Mouse (Mus musculus): ENCODE measurements around the gene Ryr2. TPM values are rescaled to one million over a fixed set of nuclear protein-coding genes. Genes with fewer than 3 reads are reported as not detected.
A peak's percentile ranks its signal among the peaks of the same experiment; 100 is the strongest.

Gene Ryr2
- total RNA-seq, 2 experiments from 2014 or later, result not detected

- no peak for ATAC-seq (replicated peaks; ENCODE audit: low FRiP score, poor library complexity, severe bottlenecking)
These were observed 10.3 kb downstream of the Ryr2 start for GRCm38 (mm10) chr13:12096382-12096932.

GRCm38 (mm10) chr13:12094569-12094968, 12.2 kb downstream of the Ryr2 start:
- ATAC-seq (replicated peaks; ENCODE audit: low FRiP score, poor library complexity, severe bottlenecking), result no peak

- no peak for ATAC-seq (replicated peaks; ENCODE audit: low FRiP score, poor library complexity, severe bottlenecking)
These were observed 13.6 kb downstream of the Ryr2 start for GRCm38 (mm10) chr13:12093146-12093545.

- ATAC-seq (replicated peaks; ENCODE audit: low FRiP score, poor library complexity, severe bottlenecking), result no peak
These were observed 14.2 kb downstream of the Ryr2 start for GRCm38 (mm10) chr13:12092379-12093107.

DNA sequence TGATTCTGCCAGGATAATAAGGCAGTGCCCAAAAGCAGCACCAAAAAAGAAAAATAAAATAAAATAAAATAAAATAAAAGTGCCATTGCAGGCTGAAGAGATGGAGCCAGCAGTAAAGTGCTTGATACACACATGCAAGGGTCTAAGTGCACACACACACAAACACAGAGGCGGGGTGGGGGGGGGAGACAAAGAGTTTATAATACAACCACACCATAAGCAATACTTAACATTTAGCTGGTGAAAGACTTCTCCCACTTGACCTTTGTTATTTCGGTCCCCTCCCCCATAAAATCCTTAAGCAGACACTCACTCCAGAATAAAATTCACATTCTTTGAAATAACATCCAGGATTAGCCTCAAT, 22.7 kb downstream of the Ryr2 start:
- no peak for ATAC-seq (replicated peaks; ENCODE audit: low FRiP score, poor library complexity, severe bottlenecking)

GRCm38 (mm10) chr13:12083443-12084111, 23.2 kb downstream of the Ryr2 start:
- ATAC-seq (replicated peaks; ENCODE audit: low FRiP score, poor library complexity, severe bottlenecking), result no peak

GRCm38 (mm10) chr13:12080590-12080989, 26.2 kb downstream of the Ryr2 start:
- no peak for ATAC-seq (replicated peaks; ENCODE audit: low FRiP score, poor library complexity, severe bottlenecking)

DNA sequence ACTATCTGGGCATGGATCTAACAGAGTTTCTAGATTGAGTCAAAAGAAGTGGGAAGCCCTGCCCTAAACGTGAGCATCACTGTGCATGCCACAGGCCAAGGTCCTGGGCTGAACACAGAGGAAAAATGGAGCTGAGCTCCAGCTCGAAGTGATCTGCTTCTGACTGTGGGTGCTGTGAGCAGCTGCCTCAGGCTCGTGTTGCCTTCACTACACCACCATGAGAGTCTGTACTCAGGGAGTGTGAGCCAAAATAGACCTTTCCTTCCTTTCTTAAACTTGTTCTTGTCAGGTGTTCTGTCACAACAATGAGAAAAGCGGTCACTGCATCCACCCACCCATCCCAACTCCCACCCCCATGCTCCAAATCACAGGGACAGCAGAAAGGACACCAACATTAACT, 27.2 kb downstream of the Ryr2 start:
- ATAC-seq (replicated peaks; ENCODE audit: low FRiP score, poor library complexity, severe bottlenecking), result no peak

GRCm38 (mm10) chr13:12074897-12075296, 31.8 kb downstream of the Ryr2 start:
- no peak for ATAC-seq (replicated peaks; ENCODE audit: low FRiP score, poor library complexity, severe bottlenecking)

GRCm38 (mm10) chr13:12072571-12072970, 34.2 kb downstream of the Ryr2 start:
- ATAC-seq (replicated peaks; ENCODE audit: low FRiP score, poor library complexity, severe bottlenecking), result no peak

GRCm38 (mm10) chr13:12072112-12072511, 34.6 kb downstream of the Ryr2 start:
- no peak for ATAC-seq (replicated peaks; ENCODE audit: low FRiP score, poor library complexity, severe bottlenecking)

DNA sequence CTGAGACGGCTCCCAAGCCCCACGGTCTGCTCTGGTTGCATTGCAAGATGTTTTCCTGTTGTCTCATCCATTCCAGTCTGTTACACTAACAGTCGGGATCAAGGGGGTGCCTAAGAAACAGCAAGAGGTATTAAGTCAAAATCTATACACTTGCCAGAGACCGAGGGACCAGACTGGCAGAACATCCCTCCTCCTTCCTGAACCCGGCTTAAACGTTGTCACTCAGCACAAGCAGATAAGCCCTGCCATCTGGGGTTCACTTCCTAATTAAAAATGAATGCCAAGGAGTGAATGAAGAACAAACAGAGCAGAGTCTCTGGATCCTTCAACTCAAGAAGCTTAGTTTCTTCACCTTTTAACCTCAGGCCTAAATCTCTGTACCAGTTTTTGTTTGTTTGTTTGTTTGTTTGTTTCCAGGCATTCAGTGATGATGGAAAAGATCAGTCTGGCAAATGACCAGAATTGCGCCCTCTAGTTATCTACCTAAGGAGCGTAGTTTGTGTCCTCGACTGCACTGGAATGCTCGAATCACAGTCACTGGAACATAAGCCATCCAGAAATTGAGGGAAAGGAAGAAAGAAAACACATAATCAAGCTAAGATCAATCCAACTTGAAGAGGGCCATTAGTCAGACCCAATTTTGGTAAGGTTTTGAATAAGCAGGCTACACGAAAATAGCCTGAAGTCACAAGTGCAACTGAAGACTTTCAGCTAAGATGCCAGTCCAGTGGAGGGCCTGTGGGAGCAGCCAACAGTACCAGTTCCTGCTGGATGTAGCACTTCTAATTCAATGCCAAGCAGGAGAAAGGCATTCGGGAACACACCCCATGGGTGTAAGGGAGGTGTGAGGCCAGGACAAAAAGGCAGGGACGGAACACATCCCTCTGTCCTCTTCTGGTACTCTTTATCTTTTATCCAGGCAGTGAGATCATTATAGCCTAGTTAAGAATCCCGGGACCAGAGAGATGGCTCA, 36.3 kb downstream of the Ryr2 start:
- ATAC-seq (replicated peaks; ENCODE audit: low FRiP score, poor library complexity, severe bottlenecking), result no peak

- ATAC-seq (replicated peaks; ENCODE audit: low FRiP score, poor library complexity, severe bottlenecking), result no peak
These were observed 42.2 kb downstream of the Ryr2 start for GRCm38 (mm10) chr13:12064576-12064975.

DNA sequence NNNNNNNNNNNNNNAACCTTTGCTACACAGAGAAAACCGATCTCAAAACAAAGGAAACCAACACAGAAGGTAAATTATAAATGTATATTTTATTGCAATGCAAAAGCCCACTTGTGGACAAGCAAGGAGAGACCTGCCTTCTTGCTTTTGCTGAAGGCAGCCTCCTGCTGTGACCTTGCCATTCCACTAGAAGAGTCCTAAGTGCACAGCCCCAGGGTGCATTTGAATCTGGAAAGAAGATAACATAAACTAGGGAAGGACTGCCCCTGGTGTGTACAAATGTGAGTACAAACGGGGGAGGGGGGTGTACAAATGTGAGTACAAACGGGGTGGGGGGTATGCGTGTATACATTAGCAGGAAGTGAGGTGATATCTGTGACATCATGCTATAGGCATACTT, 43.2 kb downstream of the Ryr2 start:
- ATAC-seq (replicated peaks; ENCODE audit: low FRiP score, poor library complexity, severe bottlenecking), result no peak

- ATAC-seq (replicated peaks; ENCODE audit: low FRiP score, poor library complexity, severe bottlenecking), result 0 out of 2 replicates have a peak, but pooled peaks have one; percentile 19
These were observed 49.4 kb downstream of the Ryr2 start for GRCm38 (mm10) chr13:12057357-12057771.

GRCm38 (mm10) chr13:12055913-12056312, 50.8 kb downstream of the Ryr2 start:
- ATAC-seq (replicated peaks; ENCODE audit: low FRiP score, poor library complexity, severe bottlenecking), result no peak

GRCm38 (mm10) chr13:12053910-12054309, 52.8 kb downstream of the Ryr2 start:
- ATAC-seq (replicated peaks; ENCODE audit: low FRiP score, poor library complexity, severe bottlenecking), result no peak

DNA sequence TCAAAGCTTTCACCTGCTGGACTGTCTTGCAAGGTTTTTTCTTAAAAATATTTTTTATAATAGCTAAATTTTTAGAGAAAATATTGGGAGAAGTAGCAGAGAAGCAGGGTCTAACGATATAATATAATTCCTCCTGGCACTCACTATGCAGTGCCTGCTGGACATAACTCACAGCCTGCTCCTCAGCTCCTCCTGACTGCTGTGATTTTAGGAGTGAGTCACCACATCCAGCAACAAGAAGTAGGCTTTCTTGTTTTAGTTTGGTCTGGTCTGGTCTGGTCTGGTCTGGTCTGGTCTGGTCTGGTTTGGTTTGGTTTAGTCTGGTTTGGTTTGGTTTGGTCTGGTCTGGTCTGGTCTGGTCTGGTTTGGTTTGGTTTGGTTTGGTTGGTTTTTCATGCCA, 55.9 kb downstream of the Ryr2 start:
- no peak for ATAC-seq (replicated peaks; ENCODE audit: low FRiP score, poor library complexity, severe bottlenecking)

DNA sequence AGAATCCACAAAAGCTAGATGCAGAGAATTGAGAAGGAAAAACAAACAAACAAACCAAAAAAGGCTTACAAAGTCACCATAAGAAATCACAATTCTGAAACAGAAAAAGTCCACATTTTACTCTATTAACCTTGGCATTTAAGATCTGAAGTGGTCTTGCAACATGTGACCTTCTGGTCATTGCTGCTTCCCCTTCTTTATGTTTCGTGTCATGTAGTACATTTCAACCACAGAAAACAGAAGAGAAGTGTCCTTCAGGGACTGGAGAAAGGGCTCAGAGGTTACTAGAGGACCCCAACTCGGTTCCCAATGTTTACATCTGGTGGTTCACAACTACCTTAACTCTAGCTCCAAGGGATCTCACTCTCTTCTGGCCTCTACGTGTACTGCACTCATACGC, 59.7 kb downstream of the Ryr2 start:
- no peak for ATAC-seq (replicated peaks; ENCODE audit: low FRiP score, poor library complexity, severe bottlenecking)

GRCm38 (mm10) chr13:12044751-12045150, 62.0 kb downstream of the Ryr2 start:
- no peak for ATAC-seq (replicated peaks; ENCODE audit: low FRiP score, poor library complexity, severe bottlenecking)

Measured in erythroid progenitor cell, adult 5-6 weeks (primary cell).